Mouse (Mus musculus): ENCODE data around the gene Zdhhc18. TPM values are rescaled to one million over a fixed set of nuclear protein-coding genes. Genes with fewer than 3 reads are reported as not detected.

Zdhhc18 gene
- polyA plus RNA-seq, 2 experiments: 4.0 to 38.0 TPM

DNA sequence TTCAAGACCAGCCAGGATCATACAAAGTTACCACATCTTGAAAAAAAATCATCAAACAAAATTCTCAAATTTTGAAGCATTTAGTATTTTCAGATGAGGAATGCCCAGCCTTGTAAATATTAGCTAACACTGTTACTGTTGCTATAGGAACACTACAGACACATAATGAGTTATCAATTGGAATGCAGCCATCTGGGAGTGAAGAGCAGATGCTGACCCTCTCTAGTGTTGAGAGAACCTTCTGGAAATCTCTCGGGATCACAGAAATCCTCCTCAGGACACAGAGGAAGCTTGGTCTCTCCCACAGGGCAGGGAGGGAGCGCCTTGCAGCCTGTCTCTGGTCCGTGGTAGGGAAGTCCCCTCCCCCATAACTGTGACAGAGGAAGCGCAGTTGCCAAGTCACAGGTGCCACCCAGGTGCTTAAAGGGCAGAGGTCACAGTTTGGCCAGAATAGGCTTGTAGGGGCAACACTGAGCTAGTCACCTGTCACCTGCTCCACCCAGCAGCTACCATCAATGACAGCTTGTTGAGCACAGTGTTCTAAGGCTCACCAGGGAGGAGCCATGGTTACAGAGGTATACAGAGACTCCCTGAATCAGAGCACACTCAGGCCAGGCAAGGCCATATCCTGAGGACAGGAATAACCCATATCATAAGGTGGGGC lies 30.3 kb downstream of the Zdhhc18 start:
- no peak for TF ChIP-seq POLR2A (IDR thresholded peaks at IDR 0.05; ENCODE audit: borderline replicate concordance, extremely low read depth, insufficient read depth, insufficient read length)
- Histone ChIP-seq H3K4me3 (replicated peaks; ENCODE audit: low read length) (no peak overlapping the region), H3K27me3 (ENCODE audit: control insufficient read depth, insufficient read depth, low read length) (no peaks in the 10 kb centered on the region), H3K9me3 (ENCODE audit: control insufficient read depth, low read length) (no peaks in the 10 kb centered on the region), H3K4me1 (ENCODE audit: control insufficient read depth, insufficient read depth, low read length) (no peaks in the 10 kb centered on the region), H3K36me3 (ENCODE audit: control insufficient read depth, insufficient read depth, low read length) (peaks cover 50% of the 10 kb centered on the region), H3K4me2 (replicated peaks; ENCODE audit: low read depth, low read length, severe bottlenecking) (no peak overlapping the region), H3K9ac (ENCODE audit: low read depth, low read length, severe bottlenecking) (no peak overlapping the region), H3K27ac (replicated peaks; ENCODE audit: low read depth, low read length) (no peak overlapping the region)
- WGBS: 73% methylated on average over 4 of the region's 4 CpGs
- ATAC-seq (ENCODE audit: low FRiP score, low read depth): no peak
- DNase-seq (ENCODE audit: low spot score): no peak

DNA sequence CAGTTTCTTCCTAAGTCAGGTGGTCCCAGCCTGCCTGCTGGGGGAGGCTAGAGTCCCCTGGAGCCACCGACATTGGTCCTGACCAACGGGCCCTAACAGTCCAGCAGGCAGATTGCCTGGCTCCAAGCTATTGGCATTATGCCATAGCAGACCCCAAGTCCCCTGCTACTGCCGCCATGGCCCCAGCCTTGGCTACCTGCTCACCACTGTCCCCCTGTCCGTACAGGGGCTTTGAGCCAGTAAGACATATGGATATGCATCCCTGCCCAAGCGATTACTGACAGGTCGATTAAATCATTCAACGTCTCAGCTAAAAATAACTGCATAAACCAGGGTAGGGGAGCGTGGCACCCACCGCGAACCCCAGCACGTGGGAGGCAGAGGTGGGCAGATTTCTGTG lies 32.0 kb downstream of the Zdhhc18 start:
- H3K36me3 ChIP-seq (ENCODE audit: control insufficient read depth, insufficient read depth, low read length): peaks cover 55% of the 10 kb centered on the region

GRCm38 (mm10) chr4:133615416-133615815 lies 34.5 kb downstream of the Zdhhc18 start:
- ATAC-seq (ENCODE audit: low FRiP score, low read depth) (no peak), DNase-seq (ENCODE audit: low spot score) (no peak)
- H3K27ac ChIP-seq (replicated peaks; ENCODE audit: low read depth, low read length): no peak overlapping the region
- H3K4me1 ChIP-seq (ENCODE audit: control insufficient read depth, insufficient read depth, low read length): no peaks in the 10 kb centered on the region
- 77% methylated on average over 10 of the region's 10 CpGs for WGBS
- no peak overlapping the region for H3K4me2 ChIP-seq (replicated peaks; ENCODE audit: low read depth, low read length, severe bottlenecking)
- H3K9me3 ChIP-seq (ENCODE audit: control insufficient read depth, low read length): peaks cover 6% of the 10 kb centered on the region; the same call in 1 of the 2 replicates
- no peak overlapping the region for H3K9ac ChIP-seq (ENCODE audit: low read depth, low read length, severe bottlenecking)
- H3K27me3 ChIP-seq (ENCODE audit: control insufficient read depth, insufficient read depth, low read length): no peaks in the 10 kb centered on the region
- no peak for TF ChIP-seq POLR2A (IDR thresholded peaks at IDR 0.05; ENCODE audit: borderline replicate concordance, extremely low read depth, insufficient read depth, insufficient read length)
- no peak overlapping the region for H3K4me3 ChIP-seq (replicated peaks; ENCODE audit: low read length)
- H3K36me3 ChIP-seq (ENCODE audit: control insufficient read depth, insufficient read depth, low read length): peaks cover 70% of the 10 kb centered on the region

More for the DNA sequence above, 32.0 kb downstream of the Zdhhc18 start:
- DNase-seq (ENCODE audit: low spot score) (no peak), ATAC-seq (ENCODE audit: low FRiP score, low read depth) (no peak)
- Histone ChIP-seq H3K4me1 (ENCODE audit: control insufficient read depth, insufficient read depth, low read length) (no peaks in the 10 kb centered on the region), H3K4me2 (replicated peaks; ENCODE audit: low read depth, low read length, severe bottlenecking) (no peak overlapping the region), H3K27me3 (ENCODE audit: control insufficient read depth, insufficient read depth, low read length) (no peaks in the 10 kb centered on the region), H3K9me3 (ENCODE audit: control insufficient read depth, low read length) (no peaks in the 10 kb centered on the region), H3K4me3 (replicated peaks; ENCODE audit: low read length) (no peak overlapping the region), H3K27ac (replicated peaks; ENCODE audit: low read depth, low read length) (no peak overlapping the region), H3K9ac (ENCODE audit: low read depth, low read length, severe bottlenecking) (no peak overlapping the region)
- WGBS: 94% methylated on average over 11 of the region's 11 CpGs
- TF ChIP-seq POLR2A (IDR thresholded peaks at IDR 0.05; ENCODE audit: borderline replicate concordance, extremely low read depth, insufficient read depth, insufficient read length): no peak

DNA sequence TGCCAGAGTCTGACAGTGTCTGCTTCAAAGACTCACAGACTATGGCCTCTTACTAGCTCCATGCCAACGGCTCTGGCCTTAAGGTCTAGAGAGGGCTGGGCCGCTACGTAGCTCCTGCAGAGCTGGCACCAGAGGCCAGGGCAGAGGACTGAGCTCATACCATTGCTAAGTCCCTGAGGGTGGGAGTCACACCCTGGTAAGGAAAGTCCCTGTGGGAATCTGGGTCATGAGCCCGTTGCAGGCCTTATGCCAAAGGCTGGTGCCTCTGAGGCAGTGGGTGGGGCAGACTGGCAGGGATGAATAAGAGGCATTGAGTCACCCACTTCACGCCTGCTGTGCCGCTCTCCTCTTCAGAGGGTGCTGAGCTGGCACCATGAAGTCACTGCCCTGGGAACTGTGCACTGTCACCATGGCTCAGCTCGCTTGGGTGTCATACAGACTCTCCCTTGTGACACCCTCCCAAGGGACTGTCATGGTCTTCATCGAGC lies 35.6 kb downstream of the Zdhhc18 start:
- Histone ChIP-seq H3K9ac (ENCODE audit: low read depth, low read length, severe bottlenecking) (no peak overlapping the region), H3K4me3 (replicated peaks; ENCODE audit: low read length) (no peak overlapping the region), H3K36me3 (ENCODE audit: control insufficient read depth, insufficient read depth, low read length) (peaks cover 70% of the 10 kb centered on the region), H3K9me3 (ENCODE audit: control insufficient read depth, low read length) (peaks cover 6% of the 10 kb centered on the region; the same call in 1 of the 2 replicates), H3K27me3 (ENCODE audit: control insufficient read depth, insufficient read depth, low read length) (no peaks in the 10 kb centered on the region), H3K4me1 (ENCODE audit: control insufficient read depth, insufficient read depth, low read length) (no peaks in the 10 kb centered on the region), H3K27ac (replicated peaks; ENCODE audit: low read depth, low read length) (no peak overlapping the region), H3K4me2 (replicated peaks; ENCODE audit: low read depth, low read length, severe bottlenecking) (no peak overlapping the region)
- no peak for ATAC-seq (ENCODE audit: low FRiP score, low read depth)
- WGBS: 84% methylated on average over 7 of the region's 8 CpGs
- DNase-seq (ENCODE audit: low spot score): no peak
- no peak for TF ChIP-seq POLR2A (IDR thresholded peaks at IDR 0.05; ENCODE audit: borderline replicate concordance, extremely low read depth, insufficient read depth, insufficient read length)

GRCm38 (mm10) chr4:133613867-133614266 lies 36.1 kb downstream of the Zdhhc18 start:
- H3K4me3 ChIP-seq (replicated peaks; ENCODE audit: low read length): no peak overlapping the region
- H3K4me1 ChIP-seq (ENCODE audit: control insufficient read depth, insufficient read depth, low read length): no peaks in the 10 kb centered on the region
- no peak overlapping the region for H3K4me2 ChIP-seq (replicated peaks; ENCODE audit: low read depth, low read length, severe bottlenecking)
- ATAC-seq (ENCODE audit: low FRiP score, low read depth) (no peak), DNase-seq (ENCODE audit: low spot score) (no peak)
- no peak for TF ChIP-seq POLR2A (IDR thresholded peaks at IDR 0.05; ENCODE audit: borderline replicate concordance, extremely low read depth, insufficient read depth, insufficient read length)
- H3K9ac ChIP-seq (ENCODE audit: low read depth, low read length, severe bottlenecking): no peak overlapping the region
- H3K9me3 ChIP-seq (ENCODE audit: control insufficient read depth, low read length): peaks cover 6% of the 10 kb centered on the region; the same call in 1 of the 2 replicates
- H3K27me3 ChIP-seq (ENCODE audit: control insufficient read depth, insufficient read depth, low read length): no peaks in the 10 kb centered on the region
- WGBS: 80% methylated on average over 1 of the region's 4 CpGs
- peaks cover 73% of the 10 kb centered on the region for H3K36me3 ChIP-seq (ENCODE audit: control insufficient read depth, insufficient read depth, low read length)
- no peak overlapping the region for H3K27ac ChIP-seq (replicated peaks; ENCODE audit: low read depth, low read length)
